Mouse (Mus musculus): Measurements from ENCODE around the gene Adh4.
"Not testable (repeated sequence)": the region's sequence is repeated elsewhere in the genome, so short reads cannot be mapped to it uniquely, and the experiment has no call there.

The Adh4 gene

DNA sequence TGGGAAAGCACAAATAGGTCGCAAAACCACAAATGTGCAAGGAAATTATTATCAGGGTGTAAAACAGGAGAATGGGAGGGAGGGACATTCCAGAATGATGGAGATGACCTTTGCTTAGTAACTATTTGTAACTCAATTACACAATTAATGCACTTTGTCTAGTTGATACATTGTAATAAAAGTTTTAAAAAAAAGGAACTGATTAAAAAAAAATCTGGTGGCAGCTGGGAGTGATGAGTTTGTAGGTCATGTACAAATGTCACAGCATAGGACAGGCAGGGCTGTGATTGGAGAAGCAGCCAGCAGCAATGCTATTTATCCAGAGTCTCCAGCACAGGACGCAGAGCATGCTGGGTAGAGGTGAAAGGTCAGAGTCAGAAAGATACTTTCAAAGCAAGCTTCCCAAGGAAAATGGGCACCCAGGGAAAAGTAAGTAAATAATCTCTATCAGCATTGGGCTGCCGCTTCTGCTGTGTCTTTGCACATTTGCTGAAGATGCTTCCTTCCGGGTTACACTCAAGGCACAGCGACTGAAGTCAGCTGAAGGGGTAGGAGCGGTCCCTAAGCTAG, at the start of gene Adh4:
Gene Adh4, plus strand, starts transcription at position 346 of the 570 bp plus-strand sequence.
- DNase-seq (ENCODE audit: low read depth, low spot score): no peak

DNA sequence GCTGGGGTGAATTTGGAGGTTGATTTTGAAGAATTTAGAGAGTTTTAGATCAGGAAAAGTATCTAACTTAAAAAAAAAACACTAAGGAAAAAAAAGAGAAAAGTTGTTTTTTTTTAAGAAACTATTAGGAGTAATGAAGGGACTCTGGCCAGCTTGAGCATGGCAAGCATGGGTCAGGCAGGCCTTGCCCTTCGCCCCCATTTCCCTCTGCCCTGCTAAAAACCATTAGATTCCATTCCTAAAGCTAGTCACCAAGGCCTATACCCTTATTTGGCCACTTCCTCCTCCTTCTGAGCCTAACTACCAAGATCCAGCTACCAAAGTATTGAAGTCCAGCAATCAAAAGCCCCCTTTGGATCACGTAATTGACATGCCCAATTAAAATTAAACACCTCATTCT, 49.1 kb upstream of the Adh4 start:
- no peak for DNase-seq (ENCODE audit: low read depth, low spot score)

DNA sequence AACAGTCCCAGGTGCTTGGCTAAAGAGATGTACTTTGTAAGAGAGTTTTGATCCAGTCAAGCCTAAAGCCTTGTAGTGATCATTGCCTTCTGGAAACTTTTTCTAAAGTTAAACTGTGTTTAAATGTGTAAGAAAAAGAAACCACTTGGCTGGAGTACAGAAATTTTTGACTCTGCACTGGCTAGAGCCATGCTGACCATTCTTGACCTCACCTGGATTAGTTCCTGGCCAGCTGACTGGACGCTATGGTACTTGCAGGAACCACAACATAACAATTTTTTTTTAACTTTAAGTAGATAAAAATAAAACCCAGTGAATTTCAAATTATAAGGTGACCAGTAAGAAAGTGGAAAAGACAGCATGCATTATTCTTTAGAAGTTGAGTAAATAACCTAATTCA, 45.7 kb upstream of the Adh4 start:
- no peak for DNase-seq (ENCODE audit: low read depth, low spot score)

GRCm38 (mm10) chr3:138370289-138370688, 45.0 kb upstream of the Adh4 start:
- DNase-seq (ENCODE audit: low read depth, low spot score): not testable (repeated sequence)

- no peak for DNase-seq (ENCODE audit: low read depth, low spot score)
Observed at GRCm38 (mm10) chr3:138373920-138374319, 41.3 kb upstream of the Adh4 start.

- DNase-seq (ENCODE audit: low read depth, low spot score): no peak
Observed at GRCm38 (mm10) chr3:138375148-138375547, 40.1 kb upstream of the Adh4 start.

DNA sequence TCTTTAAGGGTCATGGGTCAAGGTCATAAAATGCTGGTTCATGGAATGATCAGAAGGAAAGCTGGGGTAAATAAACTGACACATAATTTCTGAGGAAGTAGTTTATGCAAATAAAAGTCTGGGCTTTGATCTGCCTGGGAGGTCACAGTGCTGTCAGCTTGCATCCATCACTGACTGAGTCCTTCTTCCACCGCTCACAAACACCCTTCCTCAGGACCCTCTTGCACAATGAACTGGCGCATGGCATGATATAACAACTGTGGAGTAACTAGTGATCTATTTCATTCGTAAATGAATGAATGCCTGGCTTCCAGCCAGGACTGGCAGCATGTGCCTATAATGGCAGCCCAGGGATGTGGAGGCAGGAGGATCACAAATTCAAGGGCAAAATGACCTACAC, 34.1 kb upstream of the Adh4 start:
- no peak for DNase-seq (ENCODE audit: low read depth, low spot score)

GRCm38 (mm10) chr3:138387155-138387554, 28.1 kb upstream of the Adh4 start:
- no peak for DNase-seq (ENCODE audit: low read depth, low spot score)

DNA sequence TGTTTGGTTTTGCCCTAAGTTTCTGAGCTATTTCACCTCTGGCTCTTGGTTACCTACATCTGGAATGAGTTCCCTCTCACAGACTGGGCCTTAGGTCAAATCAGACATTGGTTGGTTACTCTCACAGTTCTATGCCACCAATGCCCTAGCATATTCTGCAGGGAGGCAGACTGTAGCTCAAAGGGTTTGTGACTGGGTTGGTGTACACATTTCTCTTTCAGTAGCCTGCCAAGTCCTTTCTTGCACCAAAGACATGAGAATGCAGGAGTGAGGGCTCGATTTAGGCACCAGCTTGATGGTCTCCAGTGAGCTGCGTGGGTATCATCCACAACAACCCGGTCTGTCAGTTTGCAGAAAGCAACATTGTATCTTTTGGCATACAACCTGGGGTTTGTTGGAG, 10.4 kb upstream of the Adh4 start:
- DNase-seq (ENCODE audit: low read depth, low spot score): no peak

DNA sequence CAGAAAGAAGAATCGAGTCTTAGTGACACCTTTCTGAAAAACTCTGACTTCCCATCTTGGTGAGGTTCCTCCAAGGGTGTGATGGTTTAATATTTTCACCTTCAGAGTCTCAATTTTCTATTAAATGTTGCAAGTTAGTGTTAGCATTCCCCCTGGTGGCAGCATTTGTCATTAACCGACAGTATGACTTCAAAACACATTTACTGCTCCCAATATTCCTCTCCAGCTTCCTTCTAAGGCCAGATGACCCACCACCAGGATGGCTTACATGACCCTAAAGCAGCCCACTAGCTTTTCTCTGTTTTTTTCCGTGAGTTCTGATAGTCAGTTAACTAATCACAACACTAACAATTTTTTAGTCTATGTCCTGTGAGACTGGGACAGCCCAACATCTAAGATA, 9.9 kb upstream of the Adh4 start:
- DNase-seq (ENCODE audit: low read depth, low spot score): peak; percentile 23

- no peak for DNase-seq (ENCODE audit: low read depth, low spot score)
Observed at GRCm38 (mm10) chr3:138405840-138406239, 9.4 kb upstream of the Adh4 start.

- DNase-seq (ENCODE audit: low read depth, low spot score): no peak
Observed at GRCm38 (mm10) chr3:138407920-138408319, 7.3 kb upstream of the Adh4 start.

- no peak for DNase-seq (ENCODE audit: low read depth, low spot score)
Observed at GRCm38 (mm10) chr3:138409585-138409984, 5.7 kb upstream of the Adh4 start.

GRCm38 (mm10) chr3:138410211-138410610, 5.1 kb upstream of the Adh4 start:
- DNase-seq (ENCODE audit: low read depth, low spot score): no peak

GRCm38 (mm10) chr3:138419369-138419768, 4.1 kb downstream of the Adh4 start:
- DNase-seq (ENCODE audit: low read depth, low spot score): no peak

DNA sequence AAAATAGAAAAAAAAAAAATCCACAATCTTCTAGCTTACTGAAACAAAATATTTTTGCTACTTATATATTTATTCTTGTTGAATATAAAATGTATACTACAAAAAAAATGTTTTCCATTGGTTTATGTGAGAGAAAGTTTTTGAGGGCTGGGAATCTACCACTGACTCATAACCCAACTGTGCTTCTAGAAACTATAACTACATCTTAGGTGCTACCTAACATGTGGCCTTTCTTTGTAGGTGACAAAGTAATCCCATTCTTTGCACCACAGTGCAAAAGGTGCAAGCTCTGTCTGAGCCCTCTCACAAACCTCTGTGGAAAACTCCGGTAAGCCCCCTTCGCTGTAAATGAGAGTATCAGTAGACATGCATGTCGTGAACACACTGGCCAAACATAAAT, 5.1 kb downstream of the Adh4 start:
- no peak for DNase-seq (ENCODE audit: low read depth, low spot score)

DNA sequence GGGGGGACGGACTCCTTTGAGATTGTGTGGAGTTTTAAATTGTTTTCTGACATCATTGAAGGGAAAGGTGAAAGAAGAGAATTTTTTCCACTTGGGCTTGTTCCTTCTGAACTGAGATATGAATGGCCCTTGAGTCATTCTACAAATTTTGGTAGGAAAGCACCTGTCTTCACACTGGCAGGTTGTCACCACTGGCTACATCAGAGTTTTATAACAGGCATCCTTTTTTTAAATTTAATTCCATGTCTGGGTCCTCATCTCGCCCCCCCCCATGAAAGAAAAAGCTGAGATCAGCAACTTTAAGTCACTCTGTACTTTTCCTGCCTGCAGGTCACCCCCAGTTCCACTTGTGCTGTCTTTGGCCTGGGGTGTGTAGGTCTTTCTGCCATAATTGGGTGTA, 8.4 kb downstream of the Adh4 start:
- DNase-seq (ENCODE audit: low read depth, low spot score): no peak

- no peak for DNase-seq (ENCODE audit: low read depth, low spot score)
Observed at GRCm38 (mm10) chr3:138424247-138424646, 9.0 kb downstream of the Adh4 start.

DNA sequence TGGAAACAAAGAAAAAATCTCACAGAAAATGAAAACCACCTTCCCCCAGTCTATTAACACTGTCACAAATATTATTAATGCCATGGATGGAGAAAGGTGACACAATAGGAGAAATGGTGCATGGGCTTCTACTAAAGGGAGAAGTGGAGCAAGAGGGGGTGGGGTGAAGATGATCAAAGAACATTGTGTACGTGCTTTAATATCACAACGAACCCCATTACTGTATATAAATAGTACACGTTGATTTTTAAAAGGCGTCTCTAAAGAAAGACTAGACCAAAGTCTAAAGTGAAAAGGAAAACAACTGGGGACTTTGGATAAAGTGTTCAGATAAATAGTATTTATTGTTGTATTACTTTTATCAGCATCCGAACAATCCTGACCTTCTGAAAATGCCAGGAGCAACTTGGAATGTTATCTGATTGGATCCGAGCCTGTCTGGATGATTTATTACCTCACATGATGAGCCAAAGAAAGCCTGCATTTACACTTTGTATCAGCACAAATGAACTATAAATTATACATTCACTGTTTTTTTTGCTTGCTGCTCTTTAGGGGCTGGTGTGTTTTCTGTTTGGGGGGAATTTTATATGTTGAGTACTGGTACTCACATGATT, 15.2 kb downstream of the Adh4 start:
- DNase-seq (ENCODE audit: low read depth, low spot score): no peak

DNA sequence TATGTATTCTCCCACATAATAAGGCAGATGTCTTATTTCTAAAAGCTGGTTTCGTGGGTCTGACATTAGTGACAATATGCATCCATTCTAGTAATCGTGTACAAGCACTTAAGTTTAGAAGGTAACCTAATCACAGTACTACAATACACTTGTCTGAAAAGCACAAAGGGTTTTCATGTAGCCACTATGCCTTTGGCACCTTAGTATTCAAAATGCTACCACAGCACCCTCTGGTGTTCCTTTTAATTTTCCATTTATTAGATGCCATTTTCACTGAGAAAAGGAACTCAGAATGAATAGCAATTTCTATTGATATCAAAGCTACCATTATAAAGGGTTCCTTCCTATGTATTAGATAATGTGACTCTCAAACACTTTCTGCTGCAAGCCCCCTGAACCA, 16.6 kb downstream of the Adh4 start:
- DNase-seq (ENCODE audit: low read depth, low spot score): no peak

GRCm38 (mm10) chr3:138438716-138439115, 23.4 kb downstream of the Adh4 start:
- DNase-seq (ENCODE audit: low read depth, low spot score): peak; percentile 81

GRCm38 (mm10) chr3:138442203-138442602, 26.9 kb downstream of the Adh4 start:
- no peak for DNase-seq (ENCODE audit: low read depth, low spot score)

- peak; percentile 95 for DNase-seq (ENCODE audit: low read depth, low spot score)
Observed at GRCm38 (mm10) chr3:138442612-138443464, 27.6 kb downstream of the Adh4 start, which contains the start of gene Adh5. Gene Adh5, plus strand, starts transcription at chr3:138443093.
